Mouse (Mus musculus): ENCODE results near the gene Heatr5a. TPM values are rescaled to one million over a fixed set of nuclear protein-coding genes. Genes with fewer than 3 reads are reported as not detected.

Gene Heatr5a
- polyA plus RNA-seq, 1 experiment from 2014 or later: 12.1 TPM

GRCm38 (mm10) chr12:51998366-51998932 lies 27.3 kb upstream of the Heatr5a start:
- no peak overlapping the region for H3K27ac ChIP-seq
- H3K4me2 ChIP-seq: no peak overlapping the region
- H3K4me3 ChIP-seq: no peak overlapping the region
- H3K36me3 ChIP-seq: peaks cover 46% of the 10 kb centered on the region
- ATAC-seq (ENCODE audit: insufficient number of reproducible peaks, low FRiP score, low TSS enrichment, low read depth): no peak
- no peak overlapping the region for H3K9ac ChIP-seq
- no peaks in the 10 kb centered on the region for H3K4me1 ChIP-seq
- WGBS: 81% methylated on average over 9 of the region's 9 CpGs
- H3K9me3 ChIP-seq: no peaks in the 10 kb centered on the region
- no peaks in the 10 kb centered on the region for H3K27me3 ChIP-seq

DNA sequence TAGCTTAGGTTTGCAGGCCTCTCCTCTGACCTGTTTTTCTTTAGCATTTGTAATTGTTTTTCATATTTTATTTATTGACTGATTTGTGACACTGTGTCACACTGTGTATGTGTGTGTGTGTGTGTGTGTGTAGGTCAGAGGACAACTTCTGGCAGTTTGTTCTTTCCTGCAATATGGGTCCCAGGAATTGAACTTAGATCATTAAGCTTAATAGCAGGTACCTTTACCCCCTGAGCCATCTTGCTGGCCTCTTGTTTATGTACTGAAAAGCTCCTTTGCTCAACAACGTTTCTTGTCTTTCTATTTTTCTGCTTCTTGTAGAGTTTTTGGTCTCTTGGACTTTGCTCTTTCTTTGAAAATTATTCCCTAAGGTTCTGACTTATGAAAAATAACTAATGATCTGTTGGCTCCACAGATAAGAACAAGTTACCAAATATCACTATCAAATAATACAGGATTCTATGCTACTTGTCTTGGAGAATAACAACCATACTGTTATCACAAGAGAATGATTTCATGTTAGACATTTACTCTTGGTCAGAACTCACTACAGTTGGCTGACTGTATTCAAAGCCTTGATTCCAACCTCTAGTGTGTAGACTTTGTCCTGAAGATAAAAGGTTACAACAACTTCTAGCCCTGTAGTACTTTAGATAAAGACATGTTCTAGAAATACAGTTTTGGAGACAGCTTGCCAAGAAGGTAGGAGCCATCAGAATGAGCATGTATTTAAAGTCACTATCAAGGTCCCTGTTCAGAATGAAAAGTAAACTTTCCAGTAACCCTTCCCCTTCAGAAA lies 24.8 kb upstream of the Heatr5a start:
- Histone ChIP-seq H3K27me3 (no peaks in the 10 kb centered on the region), H3K27ac (no peak overlapping the region), H3K4me3 (no peak overlapping the region), H3K36me3 (peaks cover 46% of the 10 kb centered on the region), H3K9me3 (no peaks in the 10 kb centered on the region), H3K4me1 (no peaks in the 10 kb centered on the region), H3K4me2 (no peak overlapping the region), H3K9ac (no peak overlapping the region)
- ATAC-seq (ENCODE audit: insufficient number of reproducible peaks, low FRiP score, low TSS enrichment, low read depth): no peak
- 76% methylated on average over 1 of the region's 1 CpGs for WGBS

DNA sequence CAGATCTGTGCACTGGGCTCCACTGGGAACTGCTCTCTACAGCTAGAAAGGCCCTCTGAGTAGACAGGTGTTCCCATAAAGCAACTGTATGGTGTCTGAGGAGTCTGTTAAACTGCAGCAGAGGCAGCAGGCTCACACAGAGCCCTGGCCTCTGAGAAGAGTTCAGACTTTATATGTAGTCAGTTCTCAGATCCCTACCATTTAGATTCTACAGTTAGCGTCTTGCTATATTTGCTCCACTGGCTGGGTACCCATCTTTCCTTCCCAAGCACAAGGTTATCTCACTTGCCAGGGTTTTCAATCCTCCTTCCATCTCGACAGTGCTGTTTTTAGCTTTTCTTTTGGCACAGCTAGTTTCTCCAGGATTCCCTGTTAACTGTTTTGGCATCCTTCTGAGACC lies 19.5 kb upstream of the Heatr5a start:
- H3K4me3 ChIP-seq: no peak overlapping the region
- H3K9ac ChIP-seq: no peak overlapping the region
- H3K27ac ChIP-seq: no peak overlapping the region
- 72% methylated on average over 2 of the region's 2 CpGs for WGBS
- no peaks in the 10 kb centered on the region for H3K4me1 ChIP-seq
- no peak for ATAC-seq (ENCODE audit: insufficient number of reproducible peaks, low FRiP score, low TSS enrichment, low read depth)
- H3K27me3 ChIP-seq: no peaks in the 10 kb centered on the region
- H3K36me3 ChIP-seq: peaks cover 15% of the 10 kb centered on the region; the same call in 1 of the 2 replicates
- no peak overlapping the region for H3K4me2 ChIP-seq
- H3K9me3 ChIP-seq: no peaks in the 10 kb centered on the region

DNA sequence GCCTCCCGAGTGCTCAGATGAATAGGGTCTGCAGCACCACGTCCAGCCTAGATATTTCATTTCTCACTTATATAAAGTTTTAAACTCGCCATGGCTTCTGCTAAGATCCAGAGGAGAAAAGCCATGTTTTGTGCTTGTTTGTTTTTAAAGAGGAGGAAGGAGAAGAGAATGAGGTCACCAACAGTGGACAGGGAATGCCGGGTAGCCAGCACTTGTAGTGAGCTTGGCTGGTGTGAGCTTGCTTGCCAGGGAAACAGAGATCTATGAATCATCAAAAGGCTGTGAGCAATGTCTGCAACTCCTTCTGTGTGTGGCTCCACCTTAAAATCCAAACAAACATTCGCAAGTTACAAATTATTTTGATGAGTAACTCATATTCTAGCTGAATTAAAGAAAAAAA lies 17.4 kb upstream of the Heatr5a start:
- Histone ChIP-seq H3K36me3 (no peaks in the 10 kb centered on the region), H3K4me2 (no peak overlapping the region), H3K4me1 (no peaks in the 10 kb centered on the region; the same call in 1 of the 2 replicates), H3K27me3 (no peaks in the 10 kb centered on the region), H3K27ac (no peak overlapping the region), H3K9me3 (no peaks in the 10 kb centered on the region), H3K9ac (no peak overlapping the region), H3K4me3 (no peak overlapping the region)
- ATAC-seq (ENCODE audit: insufficient number of reproducible peaks, low FRiP score, low TSS enrichment, low read depth): no peak
- WGBS: 85% methylated on average over 5 of the region's 5 CpGs

GRCm38 (mm10) chr12:51985826-51986225 lies 14.7 kb upstream of the Heatr5a start:
- Histone ChIP-seq H3K36me3 (no peaks in the 10 kb centered on the region), H3K9ac (no peak overlapping the region), H3K4me3 (no peak overlapping the region), H3K9me3 (no peaks in the 10 kb centered on the region), H3K27ac (no peak overlapping the region), H3K4me1 (no peaks in the 10 kb centered on the region; the same call in 1 of the 2 replicates), H3K27me3 (no peaks in the 10 kb centered on the region), H3K4me2 (no peak overlapping the region)
- no peak for ATAC-seq (ENCODE audit: insufficient number of reproducible peaks, low FRiP score, low TSS enrichment, low read depth)
- whole genome bisulfite sequencing: 53% methylated on average over 4 of the region's 4 CpGs

DNA sequence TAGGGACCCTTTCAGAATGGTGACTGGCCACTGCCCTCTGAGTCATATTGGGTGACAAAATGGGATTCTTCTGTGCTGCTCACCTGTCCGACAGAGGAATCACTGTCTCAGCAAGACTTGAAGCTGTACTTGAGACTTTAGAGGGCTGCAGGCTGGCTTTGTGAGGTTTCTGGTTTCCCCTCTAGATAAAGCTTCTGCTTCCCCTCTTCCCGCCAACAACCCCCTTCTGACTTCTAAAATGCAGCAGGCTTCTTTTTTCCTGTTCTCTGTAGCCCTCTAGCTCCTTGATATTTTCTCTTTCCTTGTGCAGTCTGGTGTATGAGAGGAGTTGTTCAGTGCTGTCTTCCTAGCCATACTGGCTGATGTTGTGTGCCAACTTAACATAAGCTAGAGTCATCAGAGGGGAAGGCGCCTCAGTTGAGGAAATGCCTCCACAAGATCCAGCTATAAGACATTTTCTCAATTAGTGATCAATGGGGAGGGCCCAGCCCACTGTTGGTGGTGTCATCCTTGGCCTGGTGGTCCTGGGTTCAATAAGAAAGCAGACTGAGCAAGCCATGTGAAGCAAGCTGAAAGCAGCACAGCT lies 14.1 kb upstream of the Heatr5a start:
- Histone ChIP-seq H3K27me3 (no peaks in the 10 kb centered on the region), H3K27ac (no peak overlapping the region), H3K9ac (no peak overlapping the region), H3K4me1 (no peaks in the 10 kb centered on the region; the same call in 1 of the 2 replicates), H3K4me2 (no peak overlapping the region), H3K4me3 (no peak overlapping the region), H3K36me3 (no peaks in the 10 kb centered on the region), H3K9me3 (no peaks in the 10 kb centered on the region)
- WGBS: 87% methylated on average over 3 of the region's 3 CpGs
- no peak for ATAC-seq (ENCODE audit: insufficient number of reproducible peaks, low FRiP score, low TSS enrichment, low read depth)

- 96% methylated on average over 1 of the region's 1 CpGs for WGBS
- no peak overlapping the region for H3K4me2 ChIP-seq
These were observed 12.5 kb upstream of the Heatr5a start for GRCm38 (mm10) chr12:51983625-51984024.

DNA sequence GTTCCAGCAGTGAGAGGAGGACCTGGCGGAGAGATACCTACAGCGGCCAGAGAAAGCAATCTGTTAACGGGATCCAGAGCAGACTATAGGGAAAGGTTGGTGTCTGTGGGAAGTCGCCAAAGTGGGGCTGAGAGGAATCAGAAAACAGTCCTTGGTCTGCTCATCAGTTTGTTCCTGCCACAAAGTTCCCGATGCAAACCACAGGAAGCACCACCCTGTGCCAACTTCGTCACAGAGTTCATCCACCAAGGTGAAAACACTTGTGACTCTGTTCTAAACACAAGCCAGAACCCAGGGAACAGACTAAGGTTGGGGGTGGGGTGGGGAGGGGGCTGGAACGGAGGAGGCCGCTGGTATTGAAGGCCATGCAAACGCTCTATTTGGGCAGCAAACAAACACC lies 5.4 kb upstream of the Heatr5a start:
- H3K27me3 ChIP-seq: no peaks in the 10 kb centered on the region
- H3K4me2 ChIP-seq: no peak overlapping the region
- no peaks in the 10 kb centered on the region for H3K4me1 ChIP-seq
- H3K27ac ChIP-seq: no peak overlapping the region
- no peak overlapping the region for H3K4me3 ChIP-seq
- H3K9me3 ChIP-seq: no peaks in the 10 kb centered on the region
- H3K36me3 ChIP-seq: no peaks in the 10 kb centered on the region
- H3K9ac ChIP-seq: no peak overlapping the region
- 74% methylated on average over 9 of the region's 9 CpGs for WGBS
- no peak for ATAC-seq (ENCODE audit: insufficient number of reproducible peaks, low FRiP score, low TSS enrichment, low read depth)

More at GRCm38 (mm10) chr12:51983625-51984024, 12.5 kb upstream of the Heatr5a start:
- Histone ChIP-seq H3K9ac (no peak overlapping the region), H3K36me3 (no peaks in the 10 kb centered on the region), H3K27me3 (no peaks in the 10 kb centered on the region), H3K9me3 (no peaks in the 10 kb centered on the region), H3K4me1 (no peaks in the 10 kb centered on the region; the same call in 1 of the 2 replicates), H3K27ac (no peak overlapping the region), H3K4me3 (no peak overlapping the region)
- ATAC-seq (ENCODE audit: insufficient number of reproducible peaks, low FRiP score, low TSS enrichment, low read depth): no peak

- Histone ChIP-seq H3K36me3 (no peaks in the 10 kb centered on the region), H3K4me1 (peaks cover 4% of the 10 kb centered on the region; the same call in 1 of the 2 replicates), H3K4me2 (no peak overlapping the region), H3K9ac (no peak overlapping the region), H3K27ac (no peak overlapping the region), H3K9me3 (no peaks in the 10 kb centered on the region), H3K27me3 (no peaks in the 10 kb centered on the region), H3K4me3 (no peak overlapping the region)
- ATAC-seq (ENCODE audit: insufficient number of reproducible peaks, low FRiP score, low TSS enrichment, low read depth): no peak
- WGBS: 85% methylated on average over 1 of the region's 1 CpGs
These were observed 3.3 kb upstream of the Heatr5a start for GRCm38 (mm10) chr12:51974381-51974780.

DNA sequence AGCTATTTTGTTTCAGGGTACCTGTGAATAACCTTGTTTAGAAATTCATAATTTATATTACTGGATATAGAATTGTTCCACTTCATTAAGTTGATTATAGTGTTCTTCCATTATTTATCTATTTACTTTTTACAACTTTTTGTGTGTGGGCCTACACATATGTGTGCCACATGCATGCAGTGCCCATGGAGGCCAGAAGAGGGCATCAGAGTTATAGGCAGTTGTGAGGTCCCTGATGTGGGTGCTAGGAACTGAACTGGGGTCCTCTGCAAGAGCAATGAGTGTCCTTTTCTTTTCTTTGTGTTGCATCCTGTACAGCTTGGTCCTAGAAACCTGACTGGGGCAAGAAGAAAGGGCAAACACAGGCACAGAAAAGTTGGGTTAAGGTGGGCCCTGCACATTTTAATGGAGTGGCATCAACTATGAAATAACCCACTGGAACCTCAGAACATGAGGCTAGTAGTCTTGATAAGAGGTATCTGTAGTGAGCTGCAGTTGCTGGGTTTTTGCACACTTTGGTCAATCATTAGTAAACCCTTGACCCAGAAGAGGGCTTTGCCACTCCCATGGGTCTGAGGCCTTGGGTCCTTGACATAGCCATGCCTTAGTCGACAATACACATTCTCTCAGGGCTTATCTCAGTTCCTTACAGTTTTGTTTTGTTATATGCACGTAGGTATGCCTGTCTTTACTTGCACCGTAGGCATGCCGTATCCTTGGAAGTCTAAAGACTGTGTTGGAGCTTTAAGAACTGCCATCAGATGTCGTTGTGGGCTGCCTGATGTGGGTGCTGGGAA lies 1.3 kb upstream of the Heatr5a start:
- Histone ChIP-seq H3K4me2 (no peak overlapping the region), H3K4me3 (no peak overlapping the region), H3K27me3 (no peaks in the 10 kb centered on the region), H3K9me3 (no peaks in the 10 kb centered on the region), H3K36me3 (no peaks in the 10 kb centered on the region), H3K9ac (no peak overlapping the region), H3K4me1 (peaks cover 4% of the 10 kb centered on the region; the same call in 1 of the 2 replicates), H3K27ac (no peak overlapping the region)
- WGBS: 94% methylated on average over 5 of the region's 5 CpGs
- no peak for ATAC-seq (ENCODE audit: insufficient number of reproducible peaks, low FRiP score, low TSS enrichment, low read depth)

DNA sequence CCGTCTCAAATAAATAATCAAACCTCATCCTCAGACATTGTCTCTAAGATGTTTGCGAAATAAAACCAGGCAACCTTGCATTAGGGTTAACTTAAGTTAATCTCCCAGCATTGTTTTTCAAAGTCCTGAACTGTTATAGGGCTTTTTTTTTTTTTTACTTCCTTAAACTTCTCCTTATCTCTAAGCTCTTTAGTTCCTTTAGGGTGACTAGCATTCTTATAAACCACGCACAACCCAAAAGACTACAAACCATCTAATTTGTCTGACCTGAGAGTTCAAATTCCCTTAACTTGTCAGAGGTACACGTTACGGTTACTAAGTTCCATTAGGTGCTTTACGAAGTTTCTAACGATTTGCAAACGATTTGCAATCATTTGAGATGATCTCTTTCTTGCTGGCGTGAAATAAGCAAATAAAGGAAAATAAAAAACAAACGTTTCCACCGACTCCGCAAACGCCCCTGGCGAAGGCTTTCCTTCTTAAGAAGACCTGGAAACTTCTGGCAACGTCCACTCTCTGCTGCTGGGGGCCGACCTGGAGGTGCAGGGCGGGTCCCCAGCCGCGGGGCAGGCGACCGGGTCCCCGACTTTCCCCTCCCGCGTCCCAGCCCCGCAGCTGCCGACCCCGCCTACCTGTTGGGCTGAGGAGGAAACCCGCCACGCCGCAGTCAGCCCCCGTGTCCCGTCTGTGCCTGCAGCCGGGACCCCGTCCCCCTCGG lies 610 bp downstream of the Heatr5a start:
- 1% methylated on average over 31 of the region's 35 CpGs for WGBS
- Histone ChIP-seq H3K4me3 (peak overlapping the region; percentile 98), H3K4me1 (peaks cover 4% of the 10 kb centered on the region; the same call in 1 of the 2 replicates), H3K4me2 (peak overlapping the region; percentile 50), H3K27me3 (no peaks in the 10 kb centered on the region), H3K27ac (peak overlapping the region; percentile 94), H3K9ac (peak overlapping the region; percentile 87), H3K36me3 (no peaks in the 10 kb centered on the region), H3K9me3 (no peaks in the 10 kb centered on the region)
- ATAC-seq (ENCODE audit: insufficient number of reproducible peaks, low FRiP score, low TSS enrichment, low read depth): peak; percentile 44; the same call in 1 of the 2 replicates

Measured in limb, embryonic 15.5 days (tissue).